Mouse (Mus musculus): ENCODE results near the gene Dusp2. TPM values are rescaled to one million over a fixed set of nuclear protein-coding genes. Genes with fewer than 3 reads are reported as not detected.

Gene Dusp2
- polyA plus RNA-seq, 1 experiment from 2014 or later = 4.4 TPM

GRCm38 (mm10) chr2:127332807-127333570 is 3.0 kb upstream of the Dusp2 start:
- H3K36me3 ChIP-seq (ENCODE audit: control insufficient read depth, insufficient read depth) = no peaks in the 10 kb centered on the region
- H3K9ac ChIP-seq (ENCODE audit: low read depth, low read length) = no peak overlapping the region
- ATAC-seq = no peak
- peaks cover 16% of the 10 kb centered on the region for H3K27me3 ChIP-seq (replicated peaks; ENCODE audit: control insufficient read depth, insufficient read depth, low read length)
- H3K9me3 ChIP-seq (ENCODE audit: control insufficient read depth) = no peaks in the 10 kb centered on the region
- TF ChIP-seq CTCF (IDR thresholded peaks at IDR 0.05; ENCODE audit: low read depth) = no peak
- 80% methylated on average over 14 of the region's 14 CpGs for WGBS
- no peak overlapping the region for H3K27ac ChIP-seq (ENCODE audit: low read depth, low read length)
- H3K4me2 ChIP-seq (replicated peaks; ENCODE audit: low read depth) = no peak overlapping the region
- no peak overlapping the region for H3K4me3 ChIP-seq (ENCODE audit: low read depth, low read length)
- H3K4me1 ChIP-seq (replicated peaks; ENCODE audit: control insufficient read depth, insufficient read depth, low read length) = no peaks in the 10 kb centered on the region; the same call in 1 of the 2 replicates

GRCm38 (mm10) chr2:127333945-127334603 is 1.9 kb upstream of the Dusp2 start:
- 50% methylated on average over 5 of the region's 5 CpGs for WGBS
- Histone ChIP-seq H3K27ac (ENCODE audit: low read depth, low read length) (no peak overlapping the region), H3K4me3 (ENCODE audit: low read depth, low read length) (no peak overlapping the region), H3K36me3 (ENCODE audit: control insufficient read depth, insufficient read depth) (no peaks in the 10 kb centered on the region), H3K9me3 (ENCODE audit: control insufficient read depth) (no peaks in the 10 kb centered on the region), H3K4me2 (replicated peaks; ENCODE audit: low read depth) (no peak overlapping the region), H3K9ac (ENCODE audit: low read depth, low read length) (no peak overlapping the region), H3K4me1 (replicated peaks; ENCODE audit: control insufficient read depth, insufficient read depth, low read length) (no peaks in the 10 kb centered on the region; the same call in 1 of the 2 replicates), H3K27me3 (replicated peaks; ENCODE audit: control insufficient read depth, insufficient read depth, low read length) (peaks cover 16% of the 10 kb centered on the region)
- TF ChIP-seq CTCF (IDR thresholded peaks at IDR 0.05; ENCODE audit: low read depth) = no peak
- ATAC-seq = no peak

GRCm38 (mm10) chr2:127335078-127335541 is 849 bp upstream of the Dusp2 start:
- Histone ChIP-seq H3K36me3 (ENCODE audit: control insufficient read depth, insufficient read depth) (no peaks in the 10 kb centered on the region), H3K4me3 (ENCODE audit: low read depth, low read length) (no peak overlapping the region), H3K27ac (ENCODE audit: low read depth, low read length) (no peak overlapping the region), H3K27me3 (replicated peaks; ENCODE audit: control insufficient read depth, insufficient read depth, low read length) (peaks cover 16% of the 10 kb centered on the region), H3K9ac (ENCODE audit: low read depth, low read length) (no peak overlapping the region), H3K9me3 (ENCODE audit: control insufficient read depth) (no peaks in the 10 kb centered on the region), H3K4me1 (replicated peaks; ENCODE audit: control insufficient read depth, insufficient read depth, low read length) (no peaks in the 10 kb centered on the region; the same call in 1 of the 2 replicates), H3K4me2 (replicated peaks; ENCODE audit: low read depth) (no peak overlapping the region)
- TF ChIP-seq CTCF (IDR thresholded peaks at IDR 0.05; ENCODE audit: low read depth) = no peak
- no peak for ATAC-seq
- WGBS = 56% methylated on average over 11 of the region's 11 CpGs

GRCm38 (mm10) chr2:127336497-127336832 is 506 bp downstream of the Dusp2 start:
- H3K27ac ChIP-seq (ENCODE audit: low read depth, low read length) = no peak overlapping the region
- H3K27me3 ChIP-seq (replicated peaks; ENCODE audit: control insufficient read depth, insufficient read depth, low read length) = peaks cover 16% of the 10 kb centered on the region
- H3K9ac ChIP-seq (ENCODE audit: low read depth, low read length) = peak overlapping the region; percentile 31; the same call in 1 of the 2 replicates

GRCm38 (mm10) chr2:127336885-127337284 is 926 bp downstream of the Dusp2 start:
- H3K4me3 ChIP-seq (ENCODE audit: low read depth, low read length) = peak overlapping the region; percentile 56
- H3K27ac ChIP-seq (ENCODE audit: low read depth, low read length) = no peak overlapping the region
- H3K9me3 ChIP-seq (ENCODE audit: control insufficient read depth) = no peaks in the 10 kb centered on the region
- no peaks in the 10 kb centered on the region for H3K36me3 ChIP-seq (ENCODE audit: control insufficient read depth, insufficient read depth)
- no peak overlapping the region for H3K9ac ChIP-seq (ENCODE audit: low read depth, low read length)
- H3K4me1 ChIP-seq (replicated peaks; ENCODE audit: control insufficient read depth, insufficient read depth, low read length) = no peaks in the 10 kb centered on the region; the same call in 1 of the 2 replicates
- H3K4me2 ChIP-seq (replicated peaks; ENCODE audit: low read depth) = peak overlapping the region; percentile 90
- peaks cover 16% of the 10 kb centered on the region for H3K27me3 ChIP-seq (replicated peaks; ENCODE audit: control insufficient read depth, insufficient read depth, low read length)
- ATAC-seq = no peak
- WGBS = 46% methylated on average over 5 of the region's 5 CpGs
- TF ChIP-seq CTCF (IDR thresholded peaks at IDR 0.05; ENCODE audit: low read depth) = no peak

More at GRCm38 (mm10) chr2:127336497-127336832, 506 bp downstream of the Dusp2 start:
- Histone ChIP-seq H3K4me3 (ENCODE audit: low read depth, low read length) (peak overlapping the region; percentile 56), H3K4me1 (replicated peaks; ENCODE audit: control insufficient read depth, insufficient read depth, low read length) (no peaks in the 10 kb centered on the region; the same call in 1 of the 2 replicates), H3K36me3 (ENCODE audit: control insufficient read depth, insufficient read depth) (no peaks in the 10 kb centered on the region), H3K9me3 (ENCODE audit: control insufficient read depth) (no peaks in the 10 kb centered on the region), H3K4me2 (replicated peaks; ENCODE audit: low read depth) (peak overlapping the region; percentile 90)
- 6% methylated on average over 32 of the region's 33 CpGs for WGBS
- no peak for ATAC-seq
- TF ChIP-seq CTCF (IDR thresholded peaks at IDR 0.05; ENCODE audit: low read depth) = no peak

- TF ChIP-seq CTCF (IDR thresholded peaks at IDR 0.05; ENCODE audit: low read depth) = no peak
- no peaks in the 10 kb centered on the region; the same call in 1 of the 2 replicates for H3K4me1 ChIP-seq (replicated peaks; ENCODE audit: control insufficient read depth, insufficient read depth, low read length)
- H3K36me3 ChIP-seq (ENCODE audit: control insufficient read depth, insufficient read depth) = no peaks in the 10 kb centered on the region
- H3K27me3 ChIP-seq (replicated peaks; ENCODE audit: control insufficient read depth, insufficient read depth, low read length) = peaks cover 16% of the 10 kb centered on the region
- 70% methylated on average over 11 of the region's 11 CpGs for whole genome bisulfite sequencing
- peak overlapping the region; percentile 90 for H3K4me2 ChIP-seq (replicated peaks; ENCODE audit: low read depth)
- no peak overlapping the region for H3K9ac ChIP-seq (ENCODE audit: low read depth, low read length)
- no peak overlapping the region for H3K27ac ChIP-seq (ENCODE audit: low read depth, low read length)
- H3K9me3 ChIP-seq (ENCODE audit: control insufficient read depth) = no peaks in the 10 kb centered on the region
- H3K4me3 ChIP-seq (ENCODE audit: low read depth, low read length) = peak overlapping the region; percentile 56; the same call in 1 of the 2 replicates
- ATAC-seq = no peak
Measured at GRCm38 (mm10) chr2:127337531-127337930, 1.6 kb downstream of the Dusp2 start.
